Mouse (Mus musculus) hindbrain, embryonic 11.5 days (tissue): ENCODE results near the gene Lig1. TPM values are rescaled to one million over a fixed set of nuclear protein-coding genes. Genes with fewer than 3 reads are reported as not detected.

Experiments used
- ATAC-seq: fragments of 200-750 bp; cut with Nextera tagmentation; 2 replicates; pipeline ENCODE4 v1.8.0; 2017; ENCODE audit warnings: mild to moderate bottlenecking, moderate TSS enrichment, moderate library complexity; ENCODE audit not compliant: low FRiP score
- DNase-seq: peaks from one replicate; pipeline ENCODE4 v3.0.0-alpha.2; 2015; ENCODE audit warnings: low spot score
- H3K27ac ChIP-seq: fragments of 300-500 bp; sonication (generic); 2 replicates; pipeline ENCODE4 v1.5.1; 2014; ENCODE audit warnings: mild to moderate bottlenecking, low read depth, low read length
- H3K27me3 ChIP-seq: fragments of 300-500 bp; sonication (generic); 2 replicates; pipeline ENCODE4 v1.6.1; 2014; ENCODE audit warnings: mild to moderate bottlenecking, low read length, moderate library complexity, mixed read lengths; ENCODE audit not compliant: control insufficient read depth, insufficient read depth
- H3K36me3 ChIP-seq: fragments of 300-500 bp; sonication (generic); 2 replicates; pipeline ENCODE4 v1.6.1; 2014; ENCODE audit warnings: mild to moderate bottlenecking, low read length, moderate library complexity, mixed read lengths; ENCODE audit not compliant: control insufficient read depth, insufficient read depth
- H3K4me1 ChIP-seq: fragments of 300-500 bp; sonication (generic); replicated peaks from 2 replicates; pipeline ENCODE4 v1.6.1; 2014; ENCODE audit warnings: low read length, mixed read lengths; ENCODE audit not compliant: control insufficient read depth, insufficient read depth
- H3K4me2 ChIP-seq: fragments of 300-500 bp; sonication (generic); replicated peaks from 2 replicates; pipeline ENCODE4 v1.6.1; 2014; ENCODE audit warnings: mild to moderate bottlenecking, low read depth, low read length
- H3K4me3 ChIP-seq: fragments of 300-500 bp; sonication (generic); 2 replicates; pipeline ENCODE4 v1.5.1; 2014; ENCODE audit warnings: low read depth, low read length
- H3K9ac ChIP-seq: fragments of 300-500 bp; sonication (generic); 2 replicates; pipeline ENCODE4 v1.6.1; 2014; ENCODE audit warnings: low read depth, low read length
- H3K9me3 ChIP-seq: fragments of 300-500 bp; sonication (generic); 2 replicates; pipeline ENCODE4 v1.6.1; 2016; ENCODE audit warnings: low read length; ENCODE audit not compliant: control insufficient read depth
- WGBS: fragments of 180-500 bp; shearing (Covaris S2); extraction: QIAGEN DNeasy Blood & Tissue Kit; methylation state at CpG from one replicate; pipeline ENCODE4 v1.1.7; 2014; 5-methylcytosine and 5-hydroxymethylcytosine counted together
- polyA plus RNA-seq: library from polyadenylated mRNA; unstranded; fragments of >200 nt; fragmentation: Nextera tagmentation; extraction: Ambion mirVana; gene quantifications from 2 replicates; pipeline ENCODE4 v1.2.1, GENCODE M21; 2014

Lig1 gene
- polyA plus RNA-seq, 1 experiment from 2014 or later: 113 TPM

- Histone ChIP-seq H3K27me3 (no peaks in the 10 kb centered on the region), H3K4me1 (no peaks in the 10 kb centered on the region), H3K4me3 (no peak overlapping the region), H3K27ac (no peak overlapping the region), H3K9ac (no peak overlapping the region), H3K4me2 (no peak overlapping the region), H3K9me3 (no peaks in the 10 kb centered on the region), H3K36me3 (peaks cover 10% of the 10 kb centered on the region; the same call in 1 of the 2 replicates)
- 89% methylated on average over 5 of the region's 5 CpGs for WGBS
- ATAC-seq: no peak
- no peak for DNase-seq
These were observed 21.7 kb downstream of the Lig1 start for GRCm38 (mm10) chr7:13298821-13299220.

GRCm38 (mm10) chr7:13301643-13302042, 24.6 kb downstream of the Lig1 start:
- no peak overlapping the region for H3K4me2 ChIP-seq

GRCm38 (mm10) chr7:13302780-13303179, 25.7 kb downstream of the Lig1 start:
- DNase-seq (no peak), ATAC-seq (no peak)
- no peaks in the 10 kb centered on the region for H3K27me3 ChIP-seq
- WGBS: 90% methylated on average over 2 of the region's 2 CpGs
- H3K36me3 ChIP-seq: peaks cover 10% of the 10 kb centered on the region; the same call in 1 of the 2 replicates
- no peaks in the 10 kb centered on the region for H3K4me1 ChIP-seq
- H3K9ac ChIP-seq: no peak overlapping the region
- no peak overlapping the region for H3K27ac ChIP-seq
- H3K4me3 ChIP-seq: no peak overlapping the region
- H3K4me2 ChIP-seq: no peak overlapping the region
- H3K9me3 ChIP-seq: no peaks in the 10 kb centered on the region

More at GRCm38 (mm10) chr7:13301643-13302042, 24.6 kb downstream of the Lig1 start:
- 100% methylated on average over 1 of the region's 1 CpGs for WGBS
- Histone ChIP-seq H3K4me3 (no peak overlapping the region), H3K4me1 (no peaks in the 10 kb centered on the region), H3K27me3 (no peaks in the 10 kb centered on the region), H3K36me3 (peaks cover 9% of the 10 kb centered on the region; the same call in 1 of the 2 replicates), H3K27ac (no peak overlapping the region), H3K9me3 (no peaks in the 10 kb centered on the region), H3K9ac (no peak overlapping the region)
- no peak for ATAC-seq
- no peak for DNase-seq

- H3K9me3 ChIP-seq: no peaks in the 10 kb centered on the region
- no peak for DNase-seq
- peaks cover 10% of the 10 kb centered on the region; the same call in 1 of the 2 replicates for H3K36me3 ChIP-seq
- H3K27me3 ChIP-seq: no peaks in the 10 kb centered on the region
- no peaks in the 10 kb centered on the region for H3K4me1 ChIP-seq
- no peak overlapping the region for H3K27ac ChIP-seq
- no peak overlapping the region for H3K4me2 ChIP-seq
- no peak for ATAC-seq
- no peak overlapping the region for H3K4me3 ChIP-seq
- H3K9ac ChIP-seq: no peak overlapping the region
These were observed 26.3 kb downstream of the Lig1 start for GRCm38 (mm10) chr7:13303372-13303771.

GRCm38 (mm10) chr7:13309407-13309806, 32.3 kb downstream of the Lig1 start:
- Histone ChIP-seq H3K27ac (no peak overlapping the region), H3K4me2 (no peak overlapping the region), H3K27me3 (no peaks in the 10 kb centered on the region), H3K36me3 (peaks cover 15% of the 10 kb centered on the region; the same call in 1 of the 2 replicates), H3K4me3 (no peak overlapping the region), H3K9ac (no peak overlapping the region), H3K9me3 (no peaks in the 10 kb centered on the region), H3K4me1 (no peaks in the 10 kb centered on the region)
- 97% methylated on average over 2 of the region's 2 CpGs for WGBS
- DNase-seq: no peak
- no peak for ATAC-seq

- Histone ChIP-seq H3K4me1 (no peaks in the 10 kb centered on the region), H3K36me3 (peaks cover 15% of the 10 kb centered on the region; the same call in 1 of the 2 replicates), H3K4me3 (no peak overlapping the region), H3K9me3 (no peaks in the 10 kb centered on the region), H3K4me2 (no peak overlapping the region), H3K27me3 (no peaks in the 10 kb centered on the region), H3K27ac (no peak overlapping the region), H3K9ac (no peak overlapping the region)
- ATAC-seq (no peak), DNase-seq (no peak)
- 90% methylated on average over 6 of the region's 6 CpGs for WGBS
These were observed 33.6 kb downstream of the Lig1 start for GRCm38 (mm10) chr7:13310493-13311199.

GRCm38 (mm10) chr7:13311401-13311800, 34.3 kb downstream of the Lig1 start:
- DNase-seq (no peak), ATAC-seq (no peak)
- 93% methylated on average over 4 of the region's 4 CpGs for WGBS
- Histone ChIP-seq H3K4me3 (no peak overlapping the region), H3K36me3 (peaks cover 15% of the 10 kb centered on the region; the same call in 1 of the 2 replicates), H3K9me3 (no peaks in the 10 kb centered on the region), H3K4me2 (no peak overlapping the region), H3K9ac (no peak overlapping the region), H3K4me1 (no peaks in the 10 kb centered on the region), H3K27ac (no peak overlapping the region), H3K27me3 (no peaks in the 10 kb centered on the region)

GRCm38 (mm10) chr7:13314095-13314597, 37.1 kb downstream of the Lig1 start:
- no peak overlapping the region for H3K4me2 ChIP-seq

GRCm38 (mm10) chr7:13321424-13321823, 44.3 kb downstream of the Lig1 start:
- Histone ChIP-seq H3K4me1 (no peaks in the 10 kb centered on the region), H3K9ac (no peak overlapping the region), H3K36me3 (no peaks in the 10 kb centered on the region), H3K4me2 (no peak overlapping the region), H3K9me3 (no peaks in the 10 kb centered on the region), H3K4me3 (no peak overlapping the region), H3K27ac (no peak overlapping the region), H3K27me3 (no peaks in the 10 kb centered on the region)
- no peak for DNase-seq
- 87% methylated on average over 3 of the region's 3 CpGs for WGBS
- ATAC-seq: no peak

More at GRCm38 (mm10) chr7:13314095-13314597, 37.1 kb downstream of the Lig1 start:
- Histone ChIP-seq H3K9ac (no peak overlapping the region), H3K9me3 (no peaks in the 10 kb centered on the region), H3K4me3 (no peak overlapping the region), H3K4me1 (no peaks in the 10 kb centered on the region), H3K27ac (no peak overlapping the region), H3K27me3 (no peaks in the 10 kb centered on the region), H3K36me3 (peaks cover 11% of the 10 kb centered on the region; the same call in 1 of the 2 replicates)
- no peak for ATAC-seq
- no peak for DNase-seq
- 91% methylated on average over 5 of the region's 5 CpGs for whole genome bisulfite sequencing
